Mouse (Mus musculus) G1E (cell line): ENCODE measurements around the gene Mien1.

Experiments used
- CTCF ChIP-seq: IDR thresholded peaks from 2 replicates; pipeline ENCODE4 v1.5.1; 2012; ENCODE audit warnings: low read depth, low read length, inconsistent platforms, mixed read lengths
- GATA1 ChIP-seq: IDR thresholded peaks from 2 replicates; pipeline ENCODE4 v1.6.1; 2012; ENCODE audit warnings: borderline replicate concordance, low read length, inconsistent platforms, mixed read lengths
- GATA2 ChIP-seq: IDR thresholded peaks from 2 replicates; pipeline ENCODE4 v1.6.1; 2012; ENCODE audit warnings: low read depth, low read length, inconsistent platforms, borderline replicate concordance
- POLR2AphosphoS5 ChIP-seq: IDR thresholded peaks from 2 replicates; pipeline ENCODE4 v1.6.1; 2012; ENCODE audit warnings: low read depth, low read length, inconsistent platforms; ENCODE audit not compliant: insufficient replicate concordance
- TAL1 ChIP-seq: conservative IDR thresholded peaks from 2 replicates; pipeline ENCODE4 v1.6.1; 2012; ENCODE audit warnings: low read depth, low read length, inconsistent platforms, mixed read lengths

GRCm38 (mm10) chr11:98446562-98447474, 8.0 kb upstream of the Mien1 start:
- TF ChIP-seq CTCF (no peak), GATA1 (no peak), TAL1 (no peak), POLR2AphosphoS5 (no peak), GATA2 (no peak)
